Mouse (Mus musculus): ENCODE results near the gene Slc2a9. TPM values are rescaled to one million over a fixed set of nuclear protein-coding genes. Genes with fewer than 3 reads are reported as not detected.

The Slc2a9 gene
- polyA plus RNA-seq, 1 experiment: 3.1 TPM

DNA sequence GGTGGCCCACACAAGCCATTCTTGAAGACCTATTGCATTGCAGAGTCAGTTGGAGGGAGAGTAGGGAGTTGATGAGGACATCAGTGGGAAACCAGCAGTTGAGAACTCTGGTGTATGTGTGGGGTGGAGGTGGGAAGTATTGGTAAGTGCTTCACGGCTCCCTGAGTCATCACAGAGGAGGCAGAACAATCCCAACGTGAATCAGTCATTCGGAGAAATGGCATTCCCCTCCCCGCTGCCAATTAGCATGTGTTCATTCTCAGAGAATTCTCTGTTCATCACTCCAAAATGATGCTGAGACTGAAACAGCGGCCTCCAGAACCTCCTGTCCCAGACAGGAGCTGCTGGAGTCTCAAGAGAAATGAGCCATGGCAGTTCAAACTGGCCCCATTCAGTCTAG lies 138.5 kb downstream of the Slc2a9 start:
- Histone ChIP-seq H3K4me1 (ENCODE audit: control insufficient read depth, insufficient read depth, low read length) (no peaks in the 10 kb centered on the region; the same call in 1 of the 2 replicates), H3K4me3 (ENCODE audit: insufficient read depth, low read length) (no peak overlapping the region), H3K27ac (ENCODE audit: insufficient read depth, low read length) (0 out of 2 replicates have a peak overlapping the region, but pooled peaks have one; percentile 8)
- no peak for TF ChIP-seq CTCF (IDR thresholded peaks at IDR 0.05; ENCODE audit: borderline replicate concordance, insufficient read depth, low read length)
- no peak for TF ChIP-seq POLR2A (IDR thresholded peaks at IDR 0.05; ENCODE audit: low read depth, low read length)

DNA sequence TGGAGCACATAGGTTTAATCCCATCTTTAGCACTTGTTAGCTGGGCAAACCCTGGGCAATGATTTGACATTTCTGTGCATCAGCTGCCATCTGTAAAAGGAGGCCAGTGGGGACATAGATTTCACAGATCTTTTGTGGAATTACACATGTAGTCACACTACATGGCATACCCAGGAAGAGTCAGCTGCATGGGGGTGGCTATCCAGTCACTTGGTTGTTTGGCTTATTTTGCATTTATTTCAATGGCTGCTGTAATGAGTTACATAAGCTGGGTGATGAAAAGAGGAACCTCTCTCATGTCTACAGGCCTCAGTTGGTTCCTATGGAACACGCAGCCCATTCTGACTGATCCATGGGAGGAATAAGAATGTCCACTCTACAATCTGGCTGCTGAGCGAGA lies 143.2 kb downstream of the Slc2a9 start:
- Histone ChIP-seq H3K27ac (ENCODE audit: insufficient read depth, low read length) (no peak overlapping the region), H3K4me3 (ENCODE audit: insufficient read depth, low read length) (no peak overlapping the region), H3K4me1 (ENCODE audit: control insufficient read depth, insufficient read depth, low read length) (no peaks in the 10 kb centered on the region)
- TF ChIP-seq POLR2A (IDR thresholded peaks at IDR 0.05; ENCODE audit: low read depth, low read length): no peak
- no peak for TF ChIP-seq CTCF (IDR thresholded peaks at IDR 0.05; ENCODE audit: borderline replicate concordance, insufficient read depth, low read length)

DNA sequence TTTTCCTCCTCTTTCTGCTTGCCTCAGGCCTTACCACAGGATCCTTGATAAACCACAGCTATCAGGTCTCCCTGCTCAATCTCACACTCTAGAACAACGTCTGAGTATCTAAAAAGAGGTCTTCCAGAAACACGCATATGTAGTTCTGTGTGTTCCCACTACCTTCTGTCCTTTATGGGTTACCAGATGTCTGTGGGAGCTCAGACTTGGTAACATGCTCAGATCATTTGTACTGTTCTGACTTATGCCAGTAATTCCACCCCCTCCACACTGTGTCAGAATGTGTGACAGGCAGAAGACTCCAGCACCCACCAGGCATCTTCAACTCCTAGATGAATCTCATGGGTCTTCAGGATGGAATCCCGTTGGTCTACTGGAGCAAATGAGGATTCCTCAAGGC lies 146.0 kb downstream of the Slc2a9 start:
- no peak overlapping the region for H3K4me3 ChIP-seq (ENCODE audit: insufficient read depth, low read length)
- H3K27ac ChIP-seq (ENCODE audit: insufficient read depth, low read length): no peak overlapping the region
- no peaks in the 10 kb centered on the region for H3K4me1 ChIP-seq (ENCODE audit: control insufficient read depth, insufficient read depth, low read length)
- TF ChIP-seq CTCF (IDR thresholded peaks at IDR 0.05; ENCODE audit: borderline replicate concordance, insufficient read depth, low read length): no peak

DNA sequence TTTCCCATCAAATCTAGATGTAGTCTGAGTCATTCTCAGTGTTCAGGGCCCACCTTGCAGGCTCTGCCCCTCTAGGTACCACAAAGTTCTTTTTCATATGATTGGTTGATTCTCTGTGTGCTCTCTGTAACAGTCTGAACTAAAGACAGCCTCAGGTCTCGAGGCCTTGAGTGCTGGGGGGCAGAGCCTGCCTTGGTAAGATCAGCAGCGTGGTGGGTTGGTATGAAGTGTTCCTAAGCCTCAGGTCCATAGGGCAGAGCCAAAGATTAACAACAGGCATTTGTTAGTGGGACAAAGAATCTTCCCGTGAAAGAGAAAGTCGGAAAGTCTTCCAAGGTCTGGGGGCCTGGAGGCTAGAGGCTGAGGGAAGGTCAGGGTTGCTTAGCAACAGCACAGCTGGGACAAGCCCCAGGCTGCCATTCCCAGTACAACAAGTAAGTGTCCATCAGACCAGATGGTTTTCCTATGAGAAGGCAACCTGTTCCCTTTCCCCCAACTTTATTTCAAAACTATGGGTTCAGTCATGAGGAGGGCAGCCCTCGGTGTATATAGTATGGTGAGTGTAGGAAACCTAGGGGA lies 152.5 kb downstream of the Slc2a9 start:
- Histone ChIP-seq H3K27ac (ENCODE audit: insufficient read depth, low read length) (no peak overlapping the region), H3K4me1 (ENCODE audit: control insufficient read depth, insufficient read depth, low read length) (no peaks in the 10 kb centered on the region), H3K4me3 (ENCODE audit: insufficient read depth, low read length) (no peak overlapping the region)
- TF ChIP-seq POLR2A (IDR thresholded peaks at IDR 0.05; ENCODE audit: low read depth, low read length) (no peak), CTCF (IDR thresholded peaks at IDR 0.05; ENCODE audit: borderline replicate concordance, insufficient read depth, low read length) (no peak)

DNA sequence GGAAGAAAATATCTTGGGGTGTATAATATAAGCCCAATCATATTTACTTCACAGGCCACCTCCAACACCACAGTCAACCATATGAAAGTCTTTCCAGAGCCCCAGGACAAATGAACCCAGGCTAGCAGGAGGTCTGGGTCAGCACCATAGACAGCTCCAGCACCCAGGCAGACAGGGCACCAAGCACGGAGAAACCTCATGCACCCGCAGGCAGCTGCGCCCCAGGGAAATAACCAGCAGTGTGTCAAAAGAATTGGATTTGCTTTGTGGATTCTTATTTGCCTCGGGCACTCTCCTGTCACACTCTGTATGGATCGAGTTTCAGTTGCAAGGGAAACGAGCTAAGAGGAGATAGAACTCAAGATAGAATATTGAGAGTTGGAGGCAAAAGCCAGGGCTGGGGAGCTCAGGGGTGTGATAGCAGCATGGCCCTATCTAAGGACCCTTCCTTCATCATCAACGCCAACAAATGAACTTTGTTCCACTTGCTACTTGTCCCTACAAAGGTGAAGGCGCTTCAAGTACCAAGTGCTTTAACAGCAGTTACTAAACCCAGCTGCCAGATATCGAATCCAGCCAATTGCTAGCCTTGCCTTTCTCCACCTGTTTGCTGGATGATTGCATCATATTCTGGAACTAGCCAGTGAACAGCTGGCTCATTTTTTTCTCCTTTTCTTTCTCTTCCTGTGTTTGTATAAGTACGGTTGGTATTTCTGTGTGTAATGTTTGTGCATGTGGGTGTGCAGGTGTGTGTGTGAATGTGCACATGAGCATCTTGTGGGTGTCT lies 156.1 kb downstream of the Slc2a9 start:
- TF ChIP-seq CTCF (IDR thresholded peaks at IDR 0.05; ENCODE audit: borderline replicate concordance, insufficient read depth, low read length) (no peak), POLR2A (IDR thresholded peaks at IDR 0.05; ENCODE audit: low read depth, low read length) (no peak)
- H3K27ac ChIP-seq (ENCODE audit: insufficient read depth, low read length): no peak overlapping the region
- no peak overlapping the region for H3K4me3 ChIP-seq (ENCODE audit: insufficient read depth, low read length)
- no peaks in the 10 kb centered on the region for H3K4me1 ChIP-seq (ENCODE audit: control insufficient read depth, insufficient read depth, low read length)

DNA sequence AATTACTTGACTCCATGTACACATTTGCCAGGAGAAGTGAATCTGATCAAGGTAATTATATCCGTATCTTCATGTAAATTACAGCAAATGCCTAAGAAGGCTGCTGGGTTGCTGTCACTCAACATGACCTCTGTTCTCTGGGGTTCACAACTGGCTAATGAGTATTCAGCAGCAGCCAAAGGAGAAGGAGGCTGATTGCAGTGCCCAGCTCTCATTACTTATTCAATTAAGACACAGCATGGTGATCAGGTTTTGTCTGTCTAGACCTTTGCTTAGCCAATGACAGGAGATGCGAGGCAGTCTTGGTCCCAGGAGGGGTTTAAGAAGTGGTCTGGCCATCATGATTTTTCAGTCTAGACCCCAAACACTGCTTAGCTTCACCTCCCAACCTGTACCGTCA lies 159.8 kb downstream of the Slc2a9 start:
- no peaks in the 10 kb centered on the region for H3K4me1 ChIP-seq (ENCODE audit: control insufficient read depth, insufficient read depth, low read length)
- no peak for TF ChIP-seq POLR2A (IDR thresholded peaks at IDR 0.05; ENCODE audit: low read depth, low read length)
- no peak for TF ChIP-seq CTCF (IDR thresholded peaks at IDR 0.05; ENCODE audit: borderline replicate concordance, insufficient read depth, low read length)
- no peak overlapping the region for H3K27ac ChIP-seq (ENCODE audit: insufficient read depth, low read length)
- H3K4me3 ChIP-seq (ENCODE audit: insufficient read depth, low read length): no peak overlapping the region

DNA sequence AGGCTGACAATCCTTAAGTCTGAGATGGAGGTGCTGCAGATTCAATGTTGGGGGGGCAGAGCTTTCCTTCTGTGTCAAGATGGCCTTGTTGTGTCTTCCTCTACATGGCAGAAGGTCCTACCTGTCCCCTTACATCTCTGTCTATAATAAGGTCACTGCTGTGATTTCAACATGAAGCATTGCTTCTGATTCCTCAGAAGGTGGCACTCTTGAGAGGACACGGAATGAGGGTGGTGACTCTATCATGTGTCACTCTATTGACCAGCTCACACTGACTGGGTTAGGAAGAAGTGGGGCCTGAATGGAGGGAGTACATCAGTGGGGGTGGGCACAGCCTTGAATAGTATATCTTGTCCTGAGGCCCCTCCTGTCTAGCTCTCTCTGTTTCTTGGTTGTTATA lies 168.4 kb downstream of the Slc2a9 start:
- H3K4me3 ChIP-seq (ENCODE audit: insufficient read depth, low read length): no peak overlapping the region
- no peak overlapping the region for H3K27ac ChIP-seq (ENCODE audit: insufficient read depth, low read length)
- H3K4me1 ChIP-seq (ENCODE audit: control insufficient read depth, insufficient read depth, low read length): no peaks in the 10 kb centered on the region
- TF ChIP-seq POLR2A (IDR thresholded peaks at IDR 0.05; ENCODE audit: low read depth, low read length): no peak
- no peak for TF ChIP-seq CTCF (IDR thresholded peaks at IDR 0.05; ENCODE audit: borderline replicate concordance, insufficient read depth, low read length)

DNA sequence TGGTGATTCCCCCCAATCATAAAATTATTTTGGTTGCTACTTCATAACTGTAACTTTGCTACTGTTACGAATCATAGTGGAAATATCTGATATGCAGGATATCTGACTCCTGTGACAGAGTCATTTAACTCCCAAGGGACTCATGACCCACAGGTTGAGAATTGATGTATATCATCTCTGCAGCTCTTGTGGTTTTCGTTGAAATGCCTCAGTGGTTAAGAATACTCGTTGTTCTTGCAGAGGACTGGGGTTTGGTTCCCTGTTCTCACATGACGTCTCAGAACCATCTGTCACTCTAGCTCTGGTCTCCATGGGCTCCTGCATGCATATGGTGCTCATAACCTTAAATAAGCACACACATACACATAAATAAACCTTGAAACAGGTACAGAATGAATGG lies 169.6 kb downstream of the Slc2a9 start:
- H3K4me3 ChIP-seq (ENCODE audit: insufficient read depth, low read length): no peak overlapping the region
- no peak overlapping the region for H3K27ac ChIP-seq (ENCODE audit: insufficient read depth, low read length)
- H3K4me1 ChIP-seq (ENCODE audit: control insufficient read depth, insufficient read depth, low read length): no peaks in the 10 kb centered on the region
- TF ChIP-seq POLR2A (IDR thresholded peaks at IDR 0.05; ENCODE audit: low read depth, low read length) (no peak), CTCF (IDR thresholded peaks at IDR 0.05; ENCODE audit: borderline replicate concordance, insufficient read depth, low read length) (no peak)

DNA sequence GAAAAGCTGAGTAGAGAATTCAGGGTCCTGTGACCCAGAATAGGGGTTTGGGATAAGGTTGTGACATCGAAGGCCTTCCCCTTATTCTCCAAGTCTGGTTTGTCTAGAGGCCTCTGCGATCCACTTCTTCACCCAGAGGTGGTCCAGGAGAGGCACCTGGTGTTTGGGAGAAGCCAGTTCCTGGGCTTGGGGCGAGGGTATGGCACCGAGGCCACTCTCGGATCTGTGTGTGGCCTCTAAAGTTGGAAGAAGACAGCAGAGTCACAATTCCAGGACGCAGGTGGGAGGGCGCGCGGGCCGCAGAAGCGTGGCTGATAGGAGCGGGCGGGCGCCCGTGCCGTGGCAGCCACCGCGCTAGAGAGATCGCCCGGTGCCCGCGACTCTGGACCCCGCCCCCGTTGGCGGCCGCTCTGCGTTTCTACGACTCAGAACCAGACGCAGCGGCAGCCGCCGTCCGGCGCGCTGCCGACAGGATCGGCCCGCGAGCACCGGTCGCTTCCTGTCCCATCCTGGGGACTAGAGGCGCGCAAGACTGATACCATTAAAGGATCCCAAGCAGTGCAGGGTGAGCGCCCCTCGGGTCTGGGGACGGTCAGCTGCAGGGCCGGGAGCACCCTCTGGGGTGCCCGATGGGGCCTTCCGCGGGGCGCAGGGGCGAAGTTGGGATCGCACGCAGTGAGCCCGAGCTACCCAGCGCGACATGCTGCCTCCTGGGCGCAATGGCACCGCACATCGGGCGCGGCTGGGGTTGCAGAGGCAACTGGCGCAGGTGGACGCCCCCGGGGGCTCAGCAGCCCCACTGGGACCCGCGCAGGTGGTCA lies 183.8 kb downstream of the Slc2a9 start, which contains the start of gene Drd5:
Gene Drd5, plus strand, starts transcription at position 402 of the 821 bp plus-strand sequence.
- peak within 1 kb of the TSS; percentile 21; the same call in 1 of the 2 replicates for H3K4me3 ChIP-seq (ENCODE audit: insufficient read depth, low read length)
- no peak within 1 kb of the TSS for H3K27ac ChIP-seq (ENCODE audit: insufficient read depth, low read length)
- TF ChIP-seq POLR2A (IDR thresholded peaks at IDR 0.05; ENCODE audit: low read depth, low read length): no peak
- no peak for TF ChIP-seq CTCF (IDR thresholded peaks at IDR 0.05; ENCODE audit: borderline replicate concordance, insufficient read depth, low read length)
- no peaks in the 10 kb centered on the region for H3K4me1 ChIP-seq (ENCODE audit: control insufficient read depth, insufficient read depth, low read length)
